Mouse (Mus musculus) 3T3-L1 (cell line): Measurements from ENCODE around the gene Wdr47.
"Not testable (repeated sequence)": the region's sequence is repeated elsewhere in the genome, so short reads cannot be mapped to it uniquely, and the experiment has no call there.

Source experiments
- DNase-seq: peaks from one replicate; pipeline ENCODE4 v3.0.0-alpha.2; 2015; ENCODE audit warnings: low read depth, low spot score

The Wdr47 gene

DNA sequence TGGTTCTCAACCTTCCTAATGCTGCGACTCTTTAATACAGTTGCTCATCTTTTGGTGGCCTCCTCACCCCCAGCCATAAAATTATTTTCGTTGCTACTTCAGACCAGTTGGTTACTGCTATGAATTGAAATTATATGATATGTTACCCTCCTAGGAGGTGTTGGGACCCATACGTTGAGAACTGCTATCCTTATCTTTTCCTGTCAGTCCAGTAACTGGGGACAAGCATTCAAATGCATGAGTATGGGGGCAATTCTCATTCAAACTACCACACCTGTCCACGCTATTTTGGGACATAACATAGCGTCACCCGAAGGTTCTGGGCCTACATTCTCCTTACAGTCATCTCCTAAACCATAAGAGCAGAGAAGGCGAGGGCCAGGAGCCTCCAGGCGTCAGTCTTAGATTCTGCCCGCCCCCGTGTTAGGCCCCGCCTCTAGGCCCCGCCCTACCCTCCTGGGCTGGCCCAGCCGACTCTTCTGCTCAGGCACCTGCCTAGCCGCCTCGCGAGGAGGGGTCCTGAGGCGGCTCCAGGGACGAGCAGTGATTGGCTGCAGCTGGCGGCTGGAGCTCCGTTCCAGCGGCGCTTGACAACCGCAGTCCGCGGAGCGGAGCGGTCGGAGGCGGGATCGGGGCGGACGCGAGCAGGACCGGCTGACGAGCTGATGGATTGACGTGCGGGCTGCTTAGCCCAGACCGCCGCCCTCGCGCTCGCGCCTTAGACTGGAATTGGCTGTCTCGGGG is at the start of gene Wdr47:
Gene Wdr47, plus strand, starts transcription at position 494 of the 744 bp plus-strand sequence.
- peak; percentile 97 for DNase-seq

DNA sequence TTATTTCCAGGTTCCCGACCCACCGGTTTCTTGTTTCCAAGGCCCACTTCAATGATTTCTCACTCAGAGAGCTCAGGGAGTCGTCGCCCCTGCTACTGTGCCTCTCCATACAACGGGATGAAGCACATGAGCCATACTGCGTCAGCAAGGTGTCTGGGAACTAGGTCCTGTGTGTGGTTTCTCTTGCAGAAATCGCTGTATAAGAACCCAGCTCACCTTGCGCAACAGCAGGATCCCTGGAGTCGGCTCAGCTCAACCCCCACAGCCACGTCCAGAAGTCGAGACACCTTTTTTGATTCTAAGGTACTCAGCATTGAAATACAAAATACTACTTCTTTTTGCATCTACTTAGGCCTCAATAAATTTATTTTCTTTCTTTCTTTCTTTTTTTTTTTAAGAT is 48.8 kb upstream of the Wdr47 start:
- no peak for DNase-seq

DNA sequence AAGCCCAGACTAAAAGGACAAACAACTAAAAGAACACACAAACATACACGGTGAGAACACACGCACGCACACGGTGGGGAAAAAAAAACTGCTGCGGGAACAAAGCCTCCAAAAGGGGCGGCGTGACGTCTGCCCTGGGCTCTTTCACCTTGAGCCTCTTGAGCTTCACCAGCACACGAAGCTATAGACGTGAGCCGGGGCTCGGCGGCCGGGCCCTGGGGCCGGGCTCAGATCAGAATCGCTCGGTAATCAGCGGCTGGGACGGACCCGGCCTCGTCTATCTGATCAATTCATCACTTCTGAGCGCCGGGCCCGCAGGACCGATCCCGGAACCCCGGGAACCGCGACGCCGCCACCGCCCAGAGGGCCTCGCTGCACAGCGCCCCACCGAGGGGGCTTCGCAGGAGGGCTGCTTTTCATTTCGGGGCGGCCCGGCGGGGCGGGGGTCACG is 36.9 kb upstream of the Wdr47 start:
- peak; percentile 49 for DNase-seq

DNA sequence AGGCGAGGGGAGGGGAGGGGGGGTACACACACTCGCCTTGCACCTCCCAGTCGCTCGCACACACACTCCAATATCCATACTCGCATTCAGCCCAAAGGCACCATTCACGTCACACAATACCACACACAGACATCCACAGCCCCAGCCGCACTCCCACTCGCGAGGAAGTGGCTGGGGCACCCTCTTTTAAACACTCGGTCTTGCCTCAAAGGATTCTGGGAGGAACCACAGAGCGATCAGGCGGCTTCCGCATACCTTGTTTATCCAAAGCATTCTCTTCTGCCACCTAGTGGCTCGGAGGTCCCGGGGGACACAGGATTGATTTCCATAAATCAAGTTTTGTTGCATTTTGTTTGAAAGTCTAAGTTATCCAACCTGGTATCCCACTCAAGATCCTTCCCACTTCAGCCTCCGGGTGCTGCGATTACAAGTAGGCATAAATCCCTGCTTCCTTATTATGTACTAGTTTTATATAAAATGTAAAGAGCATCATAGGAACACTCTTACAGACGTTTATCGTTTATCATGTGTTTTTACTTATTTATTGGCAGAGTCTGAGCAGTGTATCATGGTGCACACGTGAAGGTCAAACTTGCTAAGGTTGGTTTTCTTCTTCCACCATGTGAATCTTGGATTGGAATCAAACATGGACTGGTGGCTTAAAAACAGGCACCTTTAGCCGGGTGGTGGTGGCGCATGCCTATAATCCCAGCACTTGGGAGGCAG is 36.3 kb upstream of the Wdr47 start:
- peak; percentile 98 for DNase-seq

DNA sequence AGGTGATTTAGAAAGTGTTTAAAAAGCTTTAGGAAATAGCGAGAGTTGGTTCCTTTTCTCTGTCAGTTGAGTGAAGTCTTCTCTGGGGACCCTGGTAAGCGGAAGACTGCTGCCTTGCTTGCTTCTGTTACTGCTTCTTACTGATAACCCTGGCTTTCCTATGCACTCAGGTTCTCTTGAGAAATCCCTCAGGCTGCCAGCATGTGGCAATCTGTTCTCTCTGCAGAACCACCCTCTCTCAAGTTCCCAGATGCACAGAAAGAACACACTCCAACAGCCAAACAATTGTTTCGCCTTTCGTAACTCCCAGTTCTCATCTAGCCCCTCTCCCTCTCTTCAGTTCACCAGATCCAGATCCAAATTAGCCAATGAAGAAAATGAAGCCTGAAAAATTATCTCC is 33.2 kb upstream of the Wdr47 start:
- DNase-seq: no peak

DNA sequence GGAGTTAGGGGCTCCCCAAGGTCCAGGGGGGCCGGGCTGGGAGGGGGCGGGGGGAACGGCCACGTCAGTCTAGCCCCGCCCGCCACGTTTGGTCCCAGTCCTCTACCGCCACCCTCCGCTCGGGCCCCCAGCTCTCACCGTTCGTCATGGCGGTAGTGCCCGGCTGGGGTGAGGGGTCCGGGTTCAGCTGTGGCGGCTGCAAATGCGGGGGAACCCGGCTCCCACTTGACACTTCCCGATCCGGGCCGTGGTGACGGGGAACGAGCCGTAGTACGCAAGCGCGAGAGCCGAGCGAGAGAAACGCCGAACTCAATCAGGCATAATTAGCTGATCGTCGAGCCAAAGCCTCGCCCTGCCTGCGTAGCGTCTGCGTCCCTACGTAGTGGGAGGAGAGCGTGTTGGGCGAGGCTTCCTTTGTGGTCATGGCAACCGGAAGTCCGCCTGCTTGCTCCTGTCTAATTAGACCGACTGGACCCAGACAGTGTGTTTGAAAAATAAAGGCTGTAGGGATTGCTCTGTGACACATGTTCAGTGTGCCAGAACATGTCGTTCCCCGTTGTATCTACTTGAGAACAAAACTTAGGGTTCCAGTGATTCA is 28.8 kb upstream of the Wdr47 start, which contains the start of gene Tmem167b:
Gene Tmem167b, minus strand, starts transcription at position 334 of the 598 bp plus-strand sequence.
- DNase-seq: peak; percentile 100

DNA sequence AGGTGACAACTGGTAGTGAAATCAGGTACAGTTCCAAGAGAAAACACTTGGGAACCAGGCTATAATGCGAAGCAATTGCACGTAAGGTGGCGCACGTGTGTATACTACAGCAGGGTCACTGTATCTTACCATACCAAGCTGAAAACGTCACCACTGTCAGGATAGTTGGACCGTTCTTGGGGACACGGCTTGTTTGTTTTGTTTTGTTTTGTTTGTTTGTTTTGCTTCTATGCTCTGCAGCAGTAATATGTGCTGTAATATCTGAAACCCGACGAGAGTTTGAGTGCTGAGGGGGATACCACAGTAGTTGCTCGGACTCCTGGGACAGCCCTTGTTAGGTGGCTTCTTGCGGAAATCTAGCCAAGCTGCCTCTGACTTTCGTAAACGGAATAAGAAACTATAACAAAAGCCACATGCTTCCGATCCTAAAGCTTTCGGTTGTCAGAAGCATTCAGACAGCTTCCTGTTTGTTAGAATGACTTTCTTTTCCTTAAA is 28.3 kb upstream of the Wdr47 start:
- DNase-seq: no peak

DNA sequence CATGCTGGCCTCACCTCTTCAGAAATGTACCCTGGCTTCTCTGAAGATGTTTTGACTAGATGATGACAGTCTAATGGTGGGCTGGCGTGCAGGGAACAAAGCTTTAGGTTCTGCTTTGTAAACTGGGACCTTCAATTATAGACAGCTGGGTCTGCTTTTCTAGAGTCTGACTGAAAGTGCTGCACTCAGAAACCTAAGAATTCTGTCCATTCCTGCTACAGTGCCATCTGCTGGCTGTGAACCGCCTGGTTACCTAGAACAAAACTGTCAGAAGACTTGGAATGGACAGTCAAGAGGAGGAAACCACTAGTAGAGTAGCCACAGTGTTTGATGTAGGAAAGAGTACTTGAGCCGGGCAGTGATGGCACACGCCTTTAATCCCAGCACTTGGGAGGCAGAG is 27.8 kb upstream of the Wdr47 start:
- peak; percentile 96 for DNase-seq

DNA sequence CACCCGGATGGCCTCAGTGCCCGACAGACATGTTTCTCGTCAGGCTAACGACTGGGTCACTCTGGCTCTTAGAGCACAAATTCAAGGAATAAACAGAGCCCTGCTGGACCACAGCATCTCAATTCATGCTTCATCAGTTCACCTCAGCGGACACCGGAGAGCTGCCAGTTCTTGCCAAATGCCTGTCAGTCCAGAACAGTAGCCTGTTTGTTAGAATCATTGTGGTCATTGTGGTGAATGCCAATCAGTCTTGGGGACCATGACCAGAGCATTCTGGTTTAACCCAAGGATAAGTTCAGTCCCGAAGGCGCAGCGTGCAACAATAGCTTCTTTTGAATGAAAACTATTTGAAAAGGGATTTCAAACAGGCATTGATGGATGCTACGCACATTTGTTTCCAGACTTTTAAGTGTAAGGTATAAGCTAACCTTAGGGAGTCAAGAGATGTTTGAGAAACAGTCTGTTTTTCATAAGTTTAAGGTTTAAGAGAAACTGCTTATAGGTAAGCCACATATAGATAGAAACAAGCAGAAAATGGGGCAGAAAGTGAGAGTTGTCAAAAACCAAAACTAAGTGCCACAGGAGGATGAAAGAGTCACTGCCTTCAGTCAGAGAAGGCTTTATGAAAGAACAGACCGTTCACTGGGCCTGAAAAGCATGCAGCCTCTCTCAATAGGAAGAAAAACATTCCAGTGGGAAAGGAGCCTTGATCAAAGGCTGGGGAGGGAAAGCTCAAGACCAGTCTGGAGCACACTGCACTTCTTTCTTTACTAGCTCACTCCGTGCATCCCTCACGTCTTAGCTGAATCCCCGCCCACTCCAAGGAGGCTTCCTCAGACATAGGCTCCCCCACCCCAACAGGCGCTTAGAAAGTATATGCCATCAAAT is 22.8 kb upstream of the Wdr47 start:
- DNase-seq: peak; percentile 20

DNA sequence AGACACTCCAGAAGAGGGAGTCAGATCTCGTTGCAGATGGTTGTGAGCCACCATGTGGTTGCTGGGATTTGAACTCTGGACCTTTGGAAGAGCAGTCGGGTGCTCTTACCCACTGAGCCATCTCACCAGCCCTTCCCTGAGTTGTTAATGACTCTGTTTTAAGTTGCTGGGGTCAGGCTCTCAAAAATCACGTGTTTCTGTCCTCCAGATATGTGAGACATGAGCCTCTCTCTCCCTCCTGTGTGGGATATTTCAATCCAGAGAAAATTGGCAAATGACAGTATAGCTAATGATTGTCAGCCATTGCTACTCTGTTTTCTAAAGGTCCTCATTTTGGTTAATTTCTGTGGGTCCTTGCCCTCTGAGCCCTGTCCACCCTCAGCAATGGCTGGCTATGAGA is 21.4 kb upstream of the Wdr47 start:
- DNase-seq: not testable (repeated sequence)

DNA sequence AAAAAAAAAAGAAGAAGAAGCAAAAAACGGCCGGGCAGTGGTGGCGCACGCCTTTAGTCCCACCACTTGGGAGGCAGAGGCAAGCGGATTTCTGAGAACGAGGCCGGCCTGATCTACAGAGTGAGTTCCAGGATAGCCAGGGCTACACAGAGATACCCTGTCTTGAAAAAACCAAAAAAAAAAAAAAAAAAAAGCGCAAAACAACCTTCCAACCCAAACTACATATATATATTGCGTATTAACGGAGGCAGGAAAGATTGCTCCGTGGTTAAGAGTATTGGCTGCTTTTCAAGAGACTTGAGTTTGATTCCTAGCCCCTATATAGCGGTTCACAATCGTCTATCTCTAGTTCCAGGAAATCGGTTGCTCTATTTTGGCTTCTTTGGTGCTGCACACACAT is 20.3 kb upstream of the Wdr47 start:
- no peak for DNase-seq

DNA sequence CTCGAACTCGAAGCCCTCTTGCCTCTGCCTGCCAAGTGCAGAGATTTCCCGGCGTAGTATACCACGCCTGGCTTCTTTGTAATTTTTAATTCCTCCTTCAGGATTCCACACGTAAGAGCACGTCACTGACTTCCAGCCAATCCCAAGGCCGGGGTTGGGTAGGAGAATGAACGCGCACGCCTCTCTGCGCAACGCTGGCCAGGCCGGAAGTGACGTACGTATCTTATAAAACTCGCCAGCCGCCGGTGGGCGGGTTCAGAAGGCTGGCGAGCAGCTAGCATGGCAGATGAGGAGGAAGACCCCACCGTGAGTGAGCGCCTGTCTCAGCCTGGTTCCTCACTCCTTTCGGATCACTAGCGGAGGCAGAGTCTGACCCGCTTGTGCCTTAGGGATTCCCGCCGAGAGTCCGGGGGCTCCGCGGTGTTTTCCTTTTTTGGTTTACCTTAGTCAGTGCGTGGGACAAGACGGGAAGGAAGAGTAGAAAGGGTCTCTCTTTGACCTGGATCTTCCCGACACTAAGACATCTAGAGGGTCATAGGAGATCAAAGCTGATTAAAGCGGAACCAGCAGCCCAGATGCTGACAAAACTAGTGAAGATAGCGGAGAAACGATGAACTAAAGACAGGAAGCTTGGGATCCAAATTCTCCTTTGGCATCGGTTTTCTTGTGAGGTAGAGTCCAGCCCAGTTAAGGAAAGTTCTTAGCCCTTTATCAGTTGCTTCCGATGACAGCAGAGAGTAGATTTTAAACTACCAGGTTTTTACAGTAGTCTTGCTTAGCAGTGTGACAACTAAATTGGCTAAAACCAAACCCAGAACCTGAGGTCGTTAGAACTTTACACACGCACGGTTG is 19.4 kb upstream of the Wdr47 start, which contains the start of gene Taf13:
Gene Taf13, plus strand, starts transcription at position 256 of the 852 bp plus-strand sequence.
- DNase-seq: peak; percentile 98

DNA sequence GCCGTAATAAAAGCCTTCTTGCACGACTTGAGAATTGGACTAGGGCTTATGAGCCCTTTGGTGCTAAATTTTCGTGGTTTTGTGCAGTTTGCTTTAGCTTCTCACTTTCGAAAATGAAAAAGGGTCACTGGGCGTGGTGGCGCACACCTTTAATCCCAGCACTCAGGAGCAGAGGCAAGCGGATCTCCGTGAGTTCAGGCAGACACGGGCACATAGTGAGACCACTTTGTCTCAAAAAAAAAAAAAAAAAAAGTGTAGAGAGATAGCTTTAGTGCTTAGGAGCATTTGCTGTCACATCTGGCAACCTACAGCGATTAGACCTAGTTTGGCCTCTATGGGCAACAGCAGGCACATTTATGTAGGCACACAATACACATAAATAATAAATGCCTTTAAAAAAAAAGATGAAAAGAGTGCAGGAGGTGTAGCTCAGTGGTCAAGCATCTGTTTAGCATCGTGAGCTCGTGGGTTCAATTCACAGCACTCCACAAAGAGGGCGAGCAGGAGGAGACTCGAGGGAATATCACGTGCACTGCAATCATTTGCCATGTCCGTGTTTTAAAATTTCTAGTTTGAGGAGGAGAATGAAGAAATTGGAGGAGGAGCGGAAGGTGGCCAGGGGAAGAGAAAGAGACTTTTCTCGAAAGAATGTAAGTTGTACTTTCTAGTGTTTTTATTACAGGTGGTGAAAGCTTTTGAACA is 18.6 kb upstream of the Wdr47 start:
- no peak for DNase-seq

DNA sequence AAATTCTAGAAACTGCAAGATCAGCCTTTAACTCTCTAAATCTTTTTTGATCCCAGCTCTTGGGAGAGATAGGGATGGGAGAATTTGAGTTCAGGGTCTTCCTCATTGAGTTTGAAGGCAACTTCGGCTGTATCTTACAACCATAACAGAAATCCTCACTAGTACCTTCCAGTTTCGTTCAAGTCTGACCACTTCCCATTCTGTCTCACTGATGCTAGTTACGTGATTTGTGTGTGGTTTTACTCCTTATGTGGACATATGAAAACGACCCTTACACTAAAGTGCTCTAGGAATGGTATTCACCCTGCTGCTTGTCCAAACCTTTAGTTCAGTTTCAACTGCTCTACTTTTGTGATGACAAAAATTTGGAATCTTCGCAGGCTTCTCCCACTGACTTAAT is 17.1 kb upstream of the Wdr47 start:
- DNase-seq: no peak

DNA sequence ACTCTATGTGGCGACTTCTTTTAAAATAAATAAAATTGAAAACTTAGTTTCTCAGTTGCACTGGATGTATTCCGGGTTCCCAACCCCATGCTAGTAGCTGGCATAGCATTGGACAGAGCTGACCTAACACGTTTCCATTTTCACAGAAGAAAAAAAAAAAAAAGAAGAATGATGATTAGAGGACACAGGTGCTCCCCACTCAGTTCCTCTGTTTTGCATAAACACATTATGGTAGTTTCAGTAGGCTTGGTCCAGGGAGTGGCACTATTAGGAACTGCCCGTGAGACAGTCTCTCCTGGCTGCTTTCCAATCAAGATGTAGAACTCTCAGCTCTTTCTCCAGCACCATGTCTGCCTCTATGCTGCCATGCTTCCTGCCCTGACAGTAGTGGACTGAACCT is 6.5 kb upstream of the Wdr47 start:
- no peak for DNase-seq

DNA sequence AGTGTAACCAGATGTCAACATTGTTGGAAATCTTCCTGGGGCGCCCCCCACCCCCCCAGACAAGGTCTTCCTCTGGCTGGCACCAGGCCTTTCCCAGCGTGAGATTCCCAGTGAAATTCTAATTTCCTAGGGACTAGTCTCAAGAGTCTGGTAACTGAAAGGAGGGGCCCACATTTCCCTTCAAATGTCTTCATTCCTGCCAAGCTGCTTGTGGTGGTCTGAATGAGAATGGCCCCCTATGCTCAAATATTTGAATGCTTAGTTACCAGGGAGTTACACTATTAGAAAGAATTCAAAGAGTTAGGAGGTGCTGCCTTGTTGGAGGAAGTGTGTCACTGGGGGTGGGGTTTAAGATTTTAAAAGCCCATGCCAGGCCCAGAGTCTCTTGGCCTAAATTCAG is 2.6 kb upstream of the Wdr47 start:
- no peak for DNase-seq

DNA sequence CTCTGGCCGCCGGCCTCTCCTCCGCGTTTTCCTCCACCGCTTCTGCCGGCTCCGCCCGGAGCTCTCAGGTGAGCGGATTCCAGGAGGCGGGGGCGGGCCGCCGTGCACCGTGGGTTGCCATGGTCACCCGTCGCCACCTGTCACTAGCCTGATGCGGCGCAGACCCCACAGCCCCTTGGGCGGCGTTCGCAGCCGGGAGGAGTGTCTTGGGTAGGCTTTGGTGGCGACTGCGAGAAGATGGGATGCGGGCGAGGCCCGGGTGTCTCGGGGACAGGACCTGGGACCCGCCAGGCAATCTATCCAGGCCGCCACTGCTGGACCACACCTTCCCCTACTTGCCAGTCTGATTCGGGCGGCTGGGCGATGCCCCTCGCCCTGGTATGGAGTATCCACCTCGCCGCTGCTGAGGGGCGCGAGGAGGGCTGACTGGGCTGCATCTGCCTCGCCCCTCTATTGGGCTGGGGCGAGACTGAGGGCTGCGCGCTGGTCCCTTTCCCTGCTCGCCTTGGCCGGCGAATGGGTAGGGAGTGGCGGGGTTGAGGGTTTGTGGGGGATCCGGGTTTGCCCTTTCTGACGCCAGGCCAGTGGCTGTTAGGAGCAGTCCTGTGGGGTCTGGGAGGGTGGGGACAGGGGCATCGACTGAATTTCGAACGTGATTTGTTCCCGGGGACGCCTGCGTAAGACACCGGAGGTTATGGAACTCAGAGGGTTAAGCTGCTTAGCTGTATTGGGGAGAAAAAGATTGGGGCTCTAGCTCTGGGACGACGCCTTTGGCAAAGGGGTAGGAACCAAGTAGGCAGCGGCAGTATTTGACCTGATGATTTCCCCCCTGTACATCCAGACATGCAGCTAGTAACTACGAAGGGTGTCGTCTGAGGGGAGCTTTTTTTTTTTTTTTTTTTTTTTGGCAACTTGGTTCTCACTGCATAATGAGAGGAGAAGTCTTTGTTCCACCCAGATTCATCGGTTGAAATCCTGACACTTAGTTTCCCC is 747 bp downstream of the Wdr47 start:
- DNase-seq: no peak

DNA sequence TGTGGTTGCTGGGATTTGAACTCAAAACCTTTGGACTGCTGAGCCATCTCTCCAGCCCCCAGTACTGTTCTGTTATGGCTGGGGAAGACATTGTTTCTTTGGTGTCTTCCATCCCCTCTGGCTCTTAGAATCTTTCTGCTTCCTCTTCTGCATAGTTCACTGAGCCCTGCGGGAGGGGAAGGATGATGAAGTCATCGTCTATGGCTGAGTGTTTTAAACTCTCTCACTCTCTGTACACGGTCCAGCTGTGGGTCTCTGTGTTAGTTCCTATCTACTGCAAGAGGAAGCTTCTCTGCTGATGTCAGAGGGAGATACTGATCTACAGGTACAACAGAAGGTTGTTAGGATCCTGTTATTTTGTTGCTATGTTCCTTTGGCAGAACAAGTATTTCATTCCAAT is 17.8 kb downstream of the Wdr47 start:
- no peak for DNase-seq

DNA sequence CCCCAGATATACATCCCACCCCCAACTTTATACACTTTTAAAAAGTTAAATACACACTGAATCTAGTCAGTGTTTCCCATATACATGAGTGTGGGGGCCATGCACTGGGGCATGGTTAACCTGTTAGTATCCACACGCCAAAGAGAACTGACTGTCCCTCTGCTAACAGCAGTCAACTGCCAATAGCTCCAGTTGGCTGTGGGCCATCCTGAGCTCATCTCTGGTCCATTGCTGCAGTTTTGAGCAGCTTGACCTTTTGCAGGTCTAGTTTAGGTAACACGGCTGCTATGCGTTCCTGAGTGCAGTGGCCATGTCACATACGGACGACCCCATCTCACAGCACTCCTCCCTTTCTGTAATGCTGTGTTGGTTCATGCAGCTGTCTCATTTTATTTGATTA is 43.7 kb downstream of the Wdr47 start:
- DNase-seq: no peak
